Mouse (Mus musculus) retina, postnatal 1 day (tissue): ENCODE measurements around the gene Tpr.

Source experiments
- DNase-seq: peaks from one replicate; pipeline ENCODE4 v3.0.0-alpha.2; 2012

Tpr gene

DNA sequence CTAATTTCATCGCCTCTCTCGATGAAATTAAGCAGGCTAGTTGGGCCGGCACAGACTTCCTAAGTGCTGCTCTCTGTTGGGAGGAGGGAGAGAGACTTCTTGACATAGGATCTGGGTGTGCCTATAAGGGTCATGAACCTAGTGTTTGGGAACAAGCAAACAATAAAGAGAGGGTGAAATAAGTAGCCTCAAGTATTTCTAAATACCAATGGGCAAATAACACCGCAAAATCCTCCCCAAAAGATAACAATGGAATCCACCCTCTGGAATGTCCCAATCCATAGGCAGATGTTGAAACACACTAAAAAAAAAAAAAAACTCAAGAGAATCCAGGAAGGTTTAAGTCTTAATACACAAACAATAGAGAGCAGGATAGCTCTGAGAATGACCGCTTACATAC, 70.4 kb downstream of the Tpr start:
- no peak for DNase-seq

DNA sequence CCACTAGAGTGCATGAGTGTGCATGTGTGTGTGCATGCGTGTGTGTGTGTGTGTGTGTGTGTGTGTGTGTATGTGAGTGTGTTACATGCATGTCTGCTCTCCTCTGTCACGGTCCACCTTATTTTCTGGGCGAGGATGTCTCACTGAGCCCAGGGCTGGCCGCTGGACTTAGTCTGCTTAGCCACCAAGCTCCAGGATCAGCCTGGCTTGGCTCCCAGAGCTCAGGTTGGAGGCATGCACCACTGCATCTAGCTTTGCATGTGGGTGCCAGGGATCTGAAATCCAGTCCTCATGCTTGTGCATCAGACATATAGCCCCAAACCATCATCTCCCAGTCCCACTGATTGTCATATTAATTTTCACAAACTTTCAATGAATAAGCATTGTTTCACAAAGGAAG, 71.1 kb downstream of the Tpr start:
- no peak for DNase-seq

DNA sequence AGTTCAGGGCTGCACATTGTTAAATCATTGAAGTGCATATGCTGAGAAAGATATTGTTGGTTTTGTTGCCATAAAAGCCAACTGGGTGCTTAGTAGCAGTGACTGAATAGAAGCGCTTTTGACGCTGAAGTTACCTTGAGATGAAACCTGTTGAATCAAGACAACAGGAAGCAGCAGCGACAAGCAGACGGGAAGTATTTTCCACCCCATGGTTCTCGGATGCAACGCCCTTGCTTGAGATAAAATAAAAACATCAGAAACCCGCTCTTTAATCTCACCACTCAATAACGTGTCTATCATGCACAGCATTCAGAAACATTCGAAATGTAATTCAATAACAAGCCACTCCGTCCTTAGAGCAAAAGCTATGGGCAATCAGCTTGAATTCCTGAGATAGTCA, 72.7 kb downstream of the Tpr start:
- no peak for DNase-seq

DNA sequence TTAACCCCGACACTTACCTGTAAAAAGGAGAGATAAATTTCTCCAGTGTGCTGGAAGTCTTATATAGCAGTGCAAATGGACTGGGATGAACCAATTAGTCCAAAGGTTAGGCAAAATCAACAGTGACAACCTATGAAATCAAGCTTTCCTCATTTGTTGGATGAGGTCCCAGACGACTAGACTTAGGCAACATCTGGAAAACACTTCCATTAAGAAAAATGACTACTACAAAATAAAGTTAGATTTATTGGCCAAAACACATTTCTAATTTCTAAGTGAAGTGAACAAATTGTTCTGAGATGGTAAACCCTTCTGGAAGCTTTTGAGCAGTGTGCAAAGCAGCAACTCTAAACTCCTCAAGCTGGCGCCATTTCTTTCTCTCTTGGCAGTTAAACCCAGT, 73.5 kb downstream of the Tpr start, which contains the start of gene Prg4:
TSS of gene Prg4 (minus strand) at position 34 of the 400 bp plus-strand sequence.
- DNase-seq: no peak

DNA sequence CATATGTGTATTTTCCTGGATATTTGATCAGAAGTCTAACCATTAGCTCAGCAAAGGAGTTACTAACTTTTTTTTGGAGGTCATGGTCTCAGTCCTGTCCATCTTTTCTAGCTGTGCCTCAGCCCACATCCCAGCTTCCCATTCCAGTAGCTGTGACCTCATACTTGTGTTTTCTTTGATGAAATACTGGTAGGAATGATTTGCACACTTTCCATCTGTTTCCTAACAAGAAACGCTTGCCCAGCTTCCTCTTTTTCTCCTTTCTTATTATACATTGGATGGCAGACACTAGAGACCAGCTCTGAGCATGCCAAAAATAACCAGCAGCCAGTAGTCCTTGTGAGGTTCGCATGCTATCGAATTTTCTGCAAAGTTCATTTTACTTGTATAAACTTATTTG, 77.4 kb downstream of the Tpr start:
- DNase-seq: no peak

DNA sequence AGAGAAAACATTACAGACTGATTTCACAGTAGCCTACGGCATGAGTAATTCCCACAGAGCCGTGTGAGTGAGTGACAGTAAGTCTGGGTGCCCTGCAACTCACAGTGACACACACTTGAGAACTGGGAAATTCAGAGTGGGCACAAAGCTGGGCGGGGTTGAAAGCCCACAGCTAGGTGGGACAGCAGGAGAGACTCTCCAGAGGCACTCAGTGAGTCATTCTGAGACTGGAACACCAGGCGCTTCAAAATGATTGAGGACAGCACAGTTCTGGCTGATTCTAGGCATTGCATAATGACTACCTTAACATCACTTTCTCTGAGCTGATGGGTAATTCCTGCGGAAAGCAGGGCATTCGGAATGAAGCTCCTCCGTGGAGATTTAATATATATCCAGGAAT, 79.9 kb downstream of the Tpr start:
- DNase-seq: no peak

DNA sequence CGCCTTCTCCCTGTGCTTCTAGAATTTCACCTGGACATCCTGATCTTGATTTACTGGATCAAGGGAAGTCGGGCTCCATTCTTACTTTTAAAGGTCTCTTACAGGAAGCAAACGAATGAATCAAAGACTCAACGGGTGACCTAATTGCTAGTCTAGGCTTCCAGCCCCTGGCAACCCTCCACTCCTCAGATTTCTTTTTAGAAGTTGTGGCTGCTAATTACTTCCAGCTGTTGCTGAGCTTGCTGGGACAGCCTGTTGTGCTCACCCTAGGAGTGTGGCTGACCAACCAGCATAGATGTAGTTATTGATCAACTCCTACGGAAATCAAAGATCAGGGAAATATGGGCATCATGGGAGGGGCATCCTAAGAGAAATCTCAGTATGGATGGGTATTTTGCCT, 88.0 kb downstream of the Tpr start:
- no peak for DNase-seq

DNA sequence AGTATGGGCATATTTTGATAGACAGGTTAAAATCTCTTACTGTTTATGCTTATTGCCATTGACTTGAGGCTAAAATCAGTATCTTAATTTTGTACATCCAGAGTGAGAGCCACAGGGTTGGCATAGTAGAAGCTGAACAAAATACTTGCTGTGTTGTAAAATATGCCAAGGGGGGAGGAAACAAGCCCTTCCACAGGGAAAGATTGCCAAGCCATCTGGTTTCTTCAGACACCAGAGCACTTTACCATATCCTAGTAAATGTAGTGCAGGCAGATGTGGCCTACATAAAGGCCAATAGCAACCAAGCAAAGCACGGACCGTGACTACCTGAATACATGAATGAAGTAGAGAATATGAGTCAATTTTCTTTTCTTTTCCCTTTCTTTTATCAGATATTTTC, 96.5 kb downstream of the Tpr start:
- no peak for DNase-seq

DNA sequence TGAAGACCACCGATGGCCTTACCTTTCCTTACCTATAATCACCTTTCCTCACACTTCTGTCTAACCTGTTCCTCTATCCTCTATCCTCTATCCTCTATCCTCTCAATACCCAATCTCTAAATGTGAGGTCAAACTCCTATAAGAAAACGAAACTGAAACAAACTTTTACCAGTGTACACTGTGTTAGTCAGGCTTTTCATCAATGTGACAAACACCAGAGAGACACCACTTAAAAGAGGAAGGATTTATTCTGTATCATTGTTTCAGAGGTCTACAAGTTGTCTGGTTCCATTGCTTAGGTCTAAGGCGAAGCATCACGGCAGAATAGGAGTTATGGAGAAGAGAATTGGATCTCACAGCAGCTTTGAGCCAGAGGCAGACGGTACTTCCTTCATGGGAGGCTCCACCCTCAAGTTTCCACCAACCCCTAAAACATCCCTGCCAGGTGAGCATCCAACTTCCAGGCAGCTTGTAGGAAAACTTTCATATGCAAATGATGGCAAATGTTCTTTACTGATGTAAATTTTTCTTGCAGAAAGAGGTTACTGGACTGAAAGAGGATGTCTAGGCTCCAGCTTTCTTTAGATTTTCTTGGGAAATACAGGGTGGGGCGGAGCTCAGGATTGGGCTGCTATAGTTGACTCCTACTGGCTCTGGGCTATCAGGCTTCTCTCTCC, 104.1 kb downstream of the Tpr start:
- no peak for DNase-seq

DNA sequence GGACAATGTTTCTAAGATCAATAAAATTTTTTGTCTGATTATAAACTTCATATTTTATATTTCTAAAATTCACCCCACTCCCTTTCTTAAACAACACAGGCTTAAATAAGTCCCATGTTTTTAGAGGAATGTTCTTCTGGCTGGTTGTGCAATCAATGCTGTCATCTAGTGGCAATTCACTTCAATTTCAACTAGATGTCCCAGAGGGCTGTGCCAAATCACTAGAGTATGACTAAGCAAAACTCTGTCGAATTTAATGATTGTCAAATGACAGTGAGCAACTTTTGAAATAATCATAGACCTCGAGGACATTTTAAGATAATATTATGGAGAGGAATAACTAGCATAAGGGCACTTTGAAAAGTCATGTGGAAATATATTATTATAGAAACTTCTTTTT, 105.1 kb downstream of the Tpr start:
- no peak for DNase-seq

DNA sequence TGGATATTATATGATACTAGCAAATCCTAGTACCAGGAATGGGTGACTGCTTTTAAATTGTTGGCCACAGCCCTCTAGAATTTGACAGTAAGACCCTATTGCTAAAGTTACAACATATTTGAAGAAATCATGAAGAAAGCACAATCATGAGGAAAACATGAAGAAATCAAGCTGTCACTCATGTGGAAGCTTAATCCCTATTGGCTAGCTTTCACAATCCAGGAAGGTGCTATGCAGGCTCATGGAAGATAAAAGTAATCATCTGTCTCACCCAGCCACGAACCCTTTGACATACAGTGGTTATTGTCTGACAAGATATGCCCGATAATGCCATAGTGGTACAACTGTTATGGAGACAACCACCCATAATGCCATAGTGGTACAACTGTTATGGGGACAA, 105.5 kb downstream of the Tpr start:
- DNase-seq: no peak
